Mouse (Mus musculus) G1E (cell line): ENCODE measurements at regions not wholly inside any gene's neighbourhood (a gene's known extent, or its start where the extent isn't known, plus 50 kb on each side); places are given as distances from the start of the nearest gene placed in this dataset.

Source experiments
- ATAC-seq: 2 replicates; pipeline ENCODE4 v1.8.0; 2016; ENCODE audit warnings: mild to moderate bottlenecking; ENCODE audit not compliant: insufficient number of reproducible peaks, poor library complexity, low FRiP score, severe bottlenecking; ENCODE audit errors: extremely low read depth
- DNase-seq: peaks from one replicate; pipeline ENCODE4 v3.0.0; 2012; ENCODE audit warnings: low spot score
- H3K27me3 ChIP-seq: 2 replicates; pipeline ENCODE4 v1.6.1; 2012; ENCODE audit warnings: mild to moderate bottlenecking, low read length, inconsistent platforms; ENCODE audit not compliant: insufficient read depth
- H3K36me3 ChIP-seq: replicated peaks from 2 replicates; pipeline ENCODE3; 2012; ENCODE audit warnings: mild to moderate bottlenecking, inconsistent platforms
- H3K4me1 ChIP-seq: 2 replicates; pipeline ENCODE4 v1.6.1; 2012; ENCODE audit warnings: low read depth, low read length, inconsistent platforms, mixed read lengths; ENCODE audit not compliant: insufficient read depth
- H3K4me3 ChIP-seq: 2 replicates; pipeline ENCODE4 v1.5.1; 2012; ENCODE audit warnings: low read depth, mild to moderate bottlenecking, inconsistent platforms, low read length, moderate library complexity, mixed read lengths
- H3K9me3 ChIP-seq: replicated peaks from 2 replicates; pipeline ENCODE4 v1.6.1; 2012; ENCODE audit warnings: inconsistent platforms
- CTCF ChIP-seq: IDR thresholded peaks from 2 replicates; pipeline ENCODE4 v1.5.1; 2012; ENCODE audit warnings: low read depth, low read length, inconsistent platforms, mixed read lengths
- GATA1 ChIP-seq: IDR thresholded peaks from 2 replicates; pipeline ENCODE4 v1.6.1; 2012; ENCODE audit warnings: borderline replicate concordance, low read length, inconsistent platforms, mixed read lengths
- GATA2 ChIP-seq: IDR thresholded peaks from 2 replicates; pipeline ENCODE4 v1.6.1; 2012; ENCODE audit warnings: low read depth, low read length, inconsistent platforms, borderline replicate concordance
- POLR2AphosphoS5 ChIP-seq: IDR thresholded peaks from 2 replicates; pipeline ENCODE4 v1.6.1; 2012; ENCODE audit warnings: low read depth, low read length, inconsistent platforms; ENCODE audit not compliant: insufficient replicate concordance
- TAL1 ChIP-seq: conservative IDR thresholded peaks from 2 replicates; pipeline ENCODE4 v1.6.1; 2012; ENCODE audit warnings: low read depth, low read length, inconsistent platforms, mixed read lengths

DNA sequence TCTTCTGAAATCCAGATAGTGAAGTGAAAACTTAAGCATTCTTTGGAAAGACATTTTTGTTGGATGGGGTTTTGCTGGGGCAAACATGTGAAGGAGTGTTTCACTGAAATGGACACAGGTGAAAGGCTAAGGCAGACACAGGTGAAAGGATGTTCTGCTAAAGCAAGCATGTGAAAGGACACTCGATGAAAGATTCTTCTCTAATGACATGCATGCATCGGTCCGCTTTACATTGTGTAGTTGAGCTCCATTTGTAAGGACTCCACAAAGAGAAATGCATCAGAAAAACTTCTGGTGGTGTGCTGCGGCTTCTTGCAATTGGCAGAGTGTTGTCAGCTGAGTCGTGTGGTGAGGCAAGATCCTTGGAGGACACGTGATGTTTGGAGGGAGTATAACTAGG, 89.2 kb upstream of the Fam174b start:
- Histone ChIP-seq H3K36me3 (no peaks in the 10 kb centered on the region), H3K4me3 (no peak overlapping the region), H3K9me3 (no peaks in the 10 kb centered on the region), H3K4me1 (no peaks in the 10 kb centered on the region; the same call in 1 of the 2 replicates), H3K27me3 (peaks cover 8% of the 10 kb centered on the region; the same call in 1 of the 2 replicates)
- DNase-seq: no peak
- no peak for ATAC-seq
- TF ChIP-seq TAL1 (no peak), GATA1 (no peak), GATA2 (no peak), CTCF (no peak)

DNA sequence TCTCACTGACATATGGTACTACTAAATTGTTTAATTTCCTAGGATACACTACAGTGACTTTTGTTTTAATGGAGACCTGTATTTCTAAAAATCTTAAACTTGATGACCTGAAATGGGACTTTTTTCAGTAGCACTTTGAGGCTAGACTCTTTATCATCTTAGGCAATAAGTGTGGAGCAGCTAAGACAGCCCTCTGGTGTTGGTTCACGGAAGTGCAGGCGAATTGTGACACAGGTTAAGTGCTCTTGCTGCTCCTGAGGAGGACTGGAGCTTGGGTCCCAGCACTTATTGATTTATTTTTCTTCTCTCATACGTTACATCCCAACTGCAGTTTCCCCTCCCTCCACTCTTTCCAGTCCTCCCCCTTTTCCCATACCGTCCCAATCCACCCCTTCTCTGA, 92.1 kb upstream of the Fam174b start:
- peak; percentile 60; the same call in 1 of the 2 replicates for ATAC-seq
- Histone ChIP-seq H3K36me3 (no peaks in the 10 kb centered on the region), H3K9me3 (no peaks in the 10 kb centered on the region), H3K27me3 (peaks cover 4% of the 10 kb centered on the region), H3K4me3 (no peak overlapping the region), H3K4me1 (peaks cover 6% of the 10 kb centered on the region)
- TF ChIP-seq POLR2AphosphoS5 (no peak), GATA1 (no peak), TAL1 (no peak), CTCF (peak; percentile 91), GATA2 (no peak)
- peak; percentile 14 for DNase-seq

DNA sequence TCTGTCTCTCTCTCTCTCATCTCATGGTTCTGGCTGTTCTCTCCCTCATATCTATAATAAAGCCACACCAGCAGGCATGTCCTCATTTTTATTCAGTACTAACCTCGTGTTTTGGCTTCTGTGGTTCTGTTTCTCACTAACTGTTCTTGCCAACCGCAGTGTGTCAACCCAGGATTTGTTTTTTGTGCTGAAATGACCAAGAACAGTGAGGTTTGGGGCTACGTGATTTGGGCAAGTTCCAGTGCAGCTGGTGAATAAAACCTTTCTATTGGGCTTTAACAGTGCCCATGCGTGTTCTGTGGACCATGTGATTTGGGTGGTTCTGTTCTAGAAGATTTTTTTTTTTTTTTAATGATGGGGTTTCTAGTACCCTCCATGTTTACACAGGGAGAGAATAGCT, 93.0 kb upstream of the Fam174b start:
- Histone ChIP-seq H3K4me3 (no peak overlapping the region), H3K4me1 (peaks cover 6% of the 10 kb centered on the region), H3K36me3 (no peaks in the 10 kb centered on the region), H3K9me3 (no peaks in the 10 kb centered on the region), H3K27me3 (no peaks in the 10 kb centered on the region; the same call in none of the 2 replicates)
- ATAC-seq (no peak), DNase-seq (no peak)
- no peak for TF ChIP-seq GATA2
- no peak for TF ChIP-seq GATA1
- TF ChIP-seq TAL1: no peak

DNA sequence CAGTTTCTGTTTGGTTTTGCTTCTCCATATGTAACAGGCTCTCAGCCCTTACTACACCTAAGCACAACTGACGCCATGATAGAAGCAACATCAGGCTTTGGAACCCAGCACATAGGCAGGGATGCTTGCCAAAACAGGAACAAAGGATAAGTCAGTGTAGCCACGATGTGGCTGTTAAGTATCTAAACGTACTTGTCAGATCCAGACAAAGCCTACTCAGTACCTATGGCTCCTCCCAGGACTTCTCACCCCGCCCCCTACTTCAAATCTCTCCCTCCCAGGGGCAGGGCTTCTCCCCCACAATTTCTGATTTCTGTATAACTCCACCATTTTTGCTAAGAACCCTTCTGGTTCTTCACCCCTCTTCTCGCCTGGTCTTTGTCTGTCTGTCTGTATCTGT, 93.4 kb upstream of the Fam174b start:
- DNase-seq (no peak), ATAC-seq (no peak)
- H3K4me3 ChIP-seq: no peak overlapping the region
- H3K9me3 ChIP-seq: no peaks in the 10 kb centered on the region
- no peak for TF ChIP-seq GATA1
- no peak for TF ChIP-seq POLR2AphosphoS5
- TF ChIP-seq GATA2: no peak
- TF ChIP-seq CTCF: no peak
- TF ChIP-seq TAL1: no peak
- H3K27me3 ChIP-seq: no peaks in the 10 kb centered on the region; the same call in none of the 2 replicates
- no peaks in the 10 kb centered on the region for H3K36me3 ChIP-seq
- peaks cover 6% of the 10 kb centered on the region for H3K4me1 ChIP-seq

DNA sequence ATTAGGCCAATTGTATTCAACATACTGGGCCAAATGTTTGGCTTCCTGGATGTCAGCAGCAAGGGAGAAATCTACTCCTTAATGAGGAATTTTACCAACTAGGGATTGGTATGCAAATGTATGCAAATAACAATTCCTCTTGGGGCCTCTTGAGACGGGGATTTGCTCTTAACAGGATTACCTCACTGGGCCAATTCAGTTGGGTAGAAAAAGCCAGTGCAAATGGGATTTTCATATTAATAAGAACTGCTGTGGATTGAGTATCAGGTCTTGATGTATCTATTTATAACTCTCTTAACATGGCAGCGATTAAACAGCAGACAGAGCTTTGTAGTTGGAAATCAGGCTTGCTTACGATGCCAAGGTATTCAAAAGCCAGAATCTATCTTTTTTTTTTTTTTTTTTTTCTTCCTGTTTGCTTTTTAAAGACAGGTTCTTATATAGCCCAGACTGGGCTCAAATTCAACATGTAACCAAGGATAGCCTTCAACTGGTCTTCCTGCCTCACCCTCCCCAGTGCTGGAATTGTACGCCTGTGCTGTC, 95.7 kb upstream of the Fam174b start:
- no peak for DNase-seq

DNA sequence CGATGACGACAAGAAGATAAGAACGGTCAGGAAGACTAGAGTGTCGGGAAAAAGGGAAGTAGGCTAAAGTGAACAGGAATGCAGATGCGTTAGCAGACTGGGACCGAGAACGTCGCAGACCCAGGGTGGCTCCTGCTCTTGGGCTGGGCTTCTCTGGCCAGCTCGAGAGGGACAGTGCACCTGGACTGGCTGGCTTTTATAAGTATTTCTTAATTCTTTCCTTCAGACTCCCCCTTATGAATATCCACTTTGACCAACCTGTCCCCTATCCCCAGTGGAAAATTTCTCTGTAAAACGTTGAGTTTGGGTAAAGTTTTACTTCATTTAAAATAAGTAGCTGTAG, 96.1 kb upstream of the Fam174b start:
- Histone ChIP-seq H3K27me3 (peaks cover 5% of the 10 kb centered on the region), H3K4me3 (no peak overlapping the region), H3K9me3 (no peaks in the 10 kb centered on the region), H3K36me3 (no peaks in the 10 kb centered on the region), H3K4me1 (peaks cover 6% of the 10 kb centered on the region)
- TF ChIP-seq POLR2AphosphoS5: no peak
- no peak for TF ChIP-seq TAL1
- TF ChIP-seq CTCF: no peak
- TF ChIP-seq GATA2: no peak
- TF ChIP-seq GATA1: no peak
- no peak for DNase-seq
- no peak for ATAC-seq

More for the DNA sequence above, 95.7 kb upstream of the Fam174b start:
- no peak for TF ChIP-seq GATA2
- TF ChIP-seq GATA1: no peak
- no peak for TF ChIP-seq TAL1
- no peak for TF ChIP-seq POLR2AphosphoS5
- TF ChIP-seq CTCF: no peak
- Histone ChIP-seq H3K27me3 (peaks cover 5% of the 10 kb centered on the region), H3K4me1 (peaks cover 6% of the 10 kb centered on the region), H3K36me3 (no peaks in the 10 kb centered on the region), H3K9me3 (no peaks in the 10 kb centered on the region), H3K4me3 (no peak overlapping the region)
- ATAC-seq: no peak
